Mouse (Mus musculus): Measurements from ENCODE around the gene Henmt1.

GRCm38 (mm10) chr3:108915999-108916398 lies 23.7 kb upstream of the Henmt1 start:
- no peak for TF ChIP-seq POLR2A (IDR thresholded peaks at IDR 0.05; ENCODE audit: low read depth, low read length)
- no peak for TF ChIP-seq CTCF (IDR thresholded peaks at IDR 0.05; ENCODE audit: extremely low read depth, insufficient read length, insufficient replicate concordance, low read depth, low read length)

All from small intestine, adult 2 months (tissue).